Mouse (Mus musculus) small intestine, adult 2 months (tissue): ENCODE results near the gene Slc31a1. TPM values are rescaled to one million over a fixed set of nuclear protein-coding genes. Genes with fewer than 3 reads are reported as not detected.
A peak's percentile ranks its signal among the peaks of the same experiment; 100 is the strongest.

Source experiments
- H3K27ac ChIP-seq: fragments of 200-500 bp; 2 replicates; pipeline ENCODE4 v1.5.1; 2012; ENCODE audit warnings: low read depth, low read length, control low read depth, inconsistent platforms; ENCODE audit not compliant: insufficient read depth
- H3K27me3 ChIP-seq: fragments of 200-500 bp; 2 replicates; pipeline ENCODE4 v1.6.1; 2012; ENCODE audit warnings: mild to moderate bottlenecking, moderate library complexity, low read length, inconsistent platforms; ENCODE audit not compliant: control insufficient read depth, insufficient read depth
- H3K36me3 ChIP-seq: fragments of 200-500 bp; 2 replicates; pipeline ENCODE4 v1.6.1; 2012; ENCODE audit warnings: mild to moderate bottlenecking, low read length, control low read depth, inconsistent platforms; ENCODE audit not compliant: control insufficient read depth, insufficient read depth
- H3K4me1 ChIP-seq: fragments of 200-500 bp; 2 replicates; pipeline ENCODE4 v1.6.1; 2012; ENCODE audit warnings: low read length, inconsistent platforms, mixed read lengths; ENCODE audit not compliant: control insufficient read depth, insufficient read depth, insufficient read length
- H3K4me3 ChIP-seq: fragments of 200-500 bp; 2 replicates; pipeline ENCODE4 v1.5.1; 2012; ENCODE audit warnings: low read depth, mild to moderate bottlenecking, control low read depth, inconsistent platforms, low read length, moderate library complexity
- CTCF ChIP-seq: fragments of 200-500 bp; IDR thresholded peaks from 2 replicates; pipeline ENCODE4 v1.5.1; 2012; ENCODE audit warnings: low read depth, mild to moderate bottlenecking, control low read depth, inconsistent platforms, low read length, moderate library complexity, mixed read lengths; ENCODE audit not compliant: insufficient replicate concordance, insufficient read length; ENCODE audit errors: extremely low read depth
- POLR2A ChIP-seq: fragments of 200-500 bp; IDR thresholded peaks from 2 replicates; pipeline ENCODE4 v1.6.1; 2012; ENCODE audit warnings: low read depth, mild to moderate bottlenecking, control low read depth, inconsistent platforms, low read length, moderate library complexity
- WGBS: fragments of 180-500 bp; shearing (Covaris S2); methylation state at CpG from one replicate; pipeline ENCODE4 v1.1.7; 2018; 5-methylcytosine and 5-hydroxymethylcytosine counted together
- polyA plus RNA-seq: library from polyadenylated mRNA; depleted of rRNA; stranded (reverse); fragments of >200 nt; gene quantifications from 2 replicates; pipeline ENCODE4 v1.2.3, GENCODE M21; 2012; rRNA removed

Slc31a1 gene
- polyA plus RNA-seq: 18.2 and 40.3 TPM in 2 replicates

GRCm38 (mm10) chr4:62360088-62360804, at the start of gene Slc31a1, which contains the start of gene Fkbp15:
Gene Slc31a1, plus strand, starts transcription at chr4:62360727.
Gene Fkbp15, minus strand, starts transcription at chr4:62360548.
- peak within 1 kb of the TSS; percentile 77 for H3K27ac ChIP-seq
- no peaks in the 10 kb centered on the region for H3K36me3 ChIP-seq
- TF ChIP-seq CTCF: no peak
- peak; percentile 93 for TF ChIP-seq POLR2A
- H3K27me3 ChIP-seq: no peaks in the 10 kb centered on the region
- H3K4me1 ChIP-seq: no peaks in the 10 kb centered on the region; the same call in 1 of the 2 replicates
- WGBS: under 1% methylated on average over 51 of the region's 51 CpGs
- peak within 1 kb of the TSS; percentile 79 for H3K4me3 ChIP-seq

- Histone ChIP-seq H3K4me3 (no peak overlapping the region), H3K27me3 (no peaks in the 10 kb centered on the region), H3K4me1 (no peaks in the 10 kb centered on the region), H3K27ac (no peak overlapping the region), H3K36me3 (peaks cover 42% of the 10 kb centered on the region)
- TF ChIP-seq CTCF (no peak), POLR2A (no peak)
- 92% methylated on average over 2 of the region's 2 CpGs for WGBS
Measured at GRCm38 (mm10) chr4:62312821-62313220, 47.7 kb upstream of the Slc31a1 start.

- TF ChIP-seq CTCF (no peak), POLR2A (no peak)
- Histone ChIP-seq H3K27ac (no peak overlapping the region), H3K27me3 (no peaks in the 10 kb centered on the region), H3K36me3 (peaks cover 44% of the 10 kb centered on the region), H3K4me1 (no peaks in the 10 kb centered on the region), H3K4me3 (no peak overlapping the region)
- 85% methylated on average over 9 of the region's 9 CpGs for WGBS
Measured at GRCm38 (mm10) chr4:62313641-62314211, 46.8 kb upstream of the Slc31a1 start.

GRCm38 (mm10) chr4:62314516-62314915, 46.0 kb upstream of the Slc31a1 start:
- no peaks in the 10 kb centered on the region for H3K27me3 ChIP-seq
- H3K4me3 ChIP-seq: no peak overlapping the region
- 95% methylated on average over 3 of the region's 3 CpGs for WGBS
- TF ChIP-seq POLR2A (no peak), CTCF (no peak)
- no peak overlapping the region for H3K27ac ChIP-seq
- H3K4me1 ChIP-seq: no peaks in the 10 kb centered on the region
- H3K36me3 ChIP-seq: peaks cover 48% of the 10 kb centered on the region

GRCm38 (mm10) chr4:62316456-62316855, 44.1 kb upstream of the Slc31a1 start:
- WGBS: 75% methylated on average over 2 of the region's 2 CpGs
- H3K27ac ChIP-seq: no peak overlapping the region
- no peak overlapping the region for H3K4me3 ChIP-seq
- H3K27me3 ChIP-seq: no peaks in the 10 kb centered on the region
- peaks cover 59% of the 10 kb centered on the region for H3K36me3 ChIP-seq
- TF ChIP-seq CTCF: no peak
- no peak for TF ChIP-seq POLR2A
- H3K4me1 ChIP-seq: no peaks in the 10 kb centered on the region

- H3K27me3 ChIP-seq: no peaks in the 10 kb centered on the region
- H3K4me3 ChIP-seq: no peak overlapping the region
- TF ChIP-seq POLR2A (no peak), CTCF (no peak)
- H3K4me1 ChIP-seq: no peaks in the 10 kb centered on the region
- 62% methylated on average over 1 of the region's 1 CpGs for WGBS
- peaks cover 58% of the 10 kb centered on the region for H3K36me3 ChIP-seq
- no peak overlapping the region for H3K27ac ChIP-seq
Measured at GRCm38 (mm10) chr4:62318294-62318693, 42.2 kb upstream of the Slc31a1 start.

- WGBS: 77% methylated on average over 3 of the region's 3 CpGs
- Histone ChIP-seq H3K36me3 (peaks cover 71% of the 10 kb centered on the region), H3K4me3 (no peak overlapping the region), H3K4me1 (no peaks in the 10 kb centered on the region), H3K27ac (no peak overlapping the region), H3K27me3 (no peaks in the 10 kb centered on the region)
- TF ChIP-seq CTCF: no peak
- no peak for TF ChIP-seq POLR2A
Measured at GRCm38 (mm10) chr4:62322684-62323083, 37.8 kb upstream of the Slc31a1 start.
